Mouse (Mus musculus) kidney, postnatal 14 days (tissue): ENCODE data around the gene Gm9833.
"Not testable (repeated sequence)": the region's sequence is repeated elsewhere in the genome, so short reads cannot be mapped to it uniquely, and the experiment has no call there.

Experiments
- DNase-seq: peaks from one replicate; pipeline ENCODE4 v3.0.0; 2022; ENCODE audit warnings: mixed read lengths

Gene Gm9833

GRCm38 (mm10) chr3:10087994-10088393 is at the start of gene Gm9833:
Gm9833 (plus strand) TSS chr3:10088110.
- DNase-seq: not testable (repeated sequence)

- no peak for DNase-seq
Observed at GRCm38 (mm10) chr3:10070070-10070469, 17.8 kb upstream of the Gm9833 start.

GRCm38 (mm10) chr3:10075826-10076225 is 12.1 kb upstream of the Gm9833 start:
- DNase-seq: no peak

- no peak for DNase-seq
Observed at GRCm38 (mm10) chr3:10077096-10077841, 10.6 kb upstream of the Gm9833 start.

GRCm38 (mm10) chr3:10078113-10078512 is 9.8 kb upstream of the Gm9833 start:
- DNase-seq: no peak

- DNase-seq: no peak
Observed at GRCm38 (mm10) chr3:10081336-10081735, 6.6 kb upstream of the Gm9833 start.

GRCm38 (mm10) chr3:10081911-10082541 is 5.9 kb upstream of the Gm9833 start:
- no peak for DNase-seq

GRCm38 (mm10) chr3:10082545-10083062 is 5.3 kb upstream of the Gm9833 start:
- DNase-seq: no peak

GRCm38 (mm10) chr3:10084102-10084501 is 3.8 kb upstream of the Gm9833 start:
- no peak for DNase-seq

- peak; percentile 39 for DNase-seq
Observed at GRCm38 (mm10) chr3:10085396-10086119, 2.4 kb upstream of the Gm9833 start.

GRCm38 (mm10) chr3:10087511-10087910 is 399 bp upstream of the Gm9833 start:
- DNase-seq: no peak

GRCm38 (mm10) chr3:10091616-10092140 is 3.8 kb downstream of the Gm9833 start:
- no peak for DNase-seq

GRCm38 (mm10) chr3:10092499-10092898 is 4.6 kb downstream of the Gm9833 start:
- DNase-seq: peak; percentile 61

- no peak for DNase-seq
Observed at GRCm38 (mm10) chr3:10092914-10093313, 5.0 kb downstream of the Gm9833 start.

GRCm38 (mm10) chr3:10095076-10095622 is 7.2 kb downstream of the Gm9833 start:
- peak; percentile 20 for DNase-seq

GRCm38 (mm10) chr3:10099756-10100155 is 11.8 kb downstream of the Gm9833 start:
- no peak for DNase-seq

- DNase-seq: no peak
Observed at GRCm38 (mm10) chr3:10111570-10111969, 23.7 kb downstream of the Gm9833 start.

GRCm38 (mm10) chr3:10112196-10112595 is 24.3 kb downstream of the Gm9833 start:
- DNase-seq: no peak

- DNase-seq: no peak
Observed at GRCm38 (mm10) chr3:10112660-10113059, 24.8 kb downstream of the Gm9833 start.

GRCm38 (mm10) chr3:10116531-10116930 is 28.6 kb downstream of the Gm9833 start:
- DNase-seq: no peak

- no peak for DNase-seq
Observed at GRCm38 (mm10) chr3:10121232-10121631, 33.3 kb downstream of the Gm9833 start.

GRCm38 (mm10) chr3:10121956-10122739 is 34.2 kb downstream of the Gm9833 start:
- no peak for DNase-seq
